Mouse (Mus musculus) embryonic fibroblast, embryonic 13.5 days (primary cell): ENCODE measurements at regions not wholly inside any gene's neighbourhood (a gene's known extent, or its start where the extent isn't known, plus 50 kb on each side); places are given as distances from the start of the nearest gene placed in this dataset.

ENCODE experiments used
- H3K27ac ChIP-seq: 2 replicates; pipeline ENCODE4 v1.5.1; 2012; ENCODE audit warnings: low read length, control low read depth, inconsistent platforms; ENCODE audit not compliant: insufficient read depth
- H3K4me1 ChIP-seq: 2 replicates; pipeline ENCODE4 v1.6.1; 2011; ENCODE audit warnings: low read length; ENCODE audit not compliant: control insufficient read depth, insufficient read depth
- H3K4me3 ChIP-seq: 2 replicates; pipeline ENCODE4 v1.5.1; 2011; ENCODE audit warnings: mild to moderate bottlenecking, control low read depth, low read length; ENCODE audit not compliant: insufficient read depth
- CTCF ChIP-seq: IDR thresholded peaks from 2 replicates; pipeline ENCODE4 v1.5.1; 2011; ENCODE audit warnings: mild to moderate bottlenecking, control low read depth, low read length, moderate library complexity, borderline replicate concordance; ENCODE audit not compliant: insufficient read depth
- POLR2A ChIP-seq: IDR thresholded peaks from 2 replicates; pipeline ENCODE4 v1.6.1; 2011; ENCODE audit warnings: low read depth, mild to moderate bottlenecking, control low read depth, low read length, moderate library complexity

GRCm38 (mm10) chr3:137552472-137553336 lies 68.7 kb upstream of the Ddit4l start:
- peaks cover 8% of the 10 kb centered on the region; the same call in 1 of the 2 replicates for H3K4me1 ChIP-seq
- no peak overlapping the region for H3K4me3 ChIP-seq
- TF ChIP-seq POLR2A (no peak), CTCF (no peak)
- H3K27ac ChIP-seq = peak overlapping the region; percentile 83

- no peak overlapping the region for H3K4me3 ChIP-seq
- H3K27ac ChIP-seq = peak overlapping the region; percentile 51; the same call in 1 of the 2 replicates
- TF ChIP-seq CTCF = no peak
- TF ChIP-seq POLR2A = no peak
- no peaks in the 10 kb centered on the region; the same call in 1 of the 2 replicates for H3K4me1 ChIP-seq
These were observed 60.5 kb upstream of the Ddit4l start for GRCm38 (mm10) chr3:137560851-137561449.

GRCm38 (mm10) chr3:137561986-137562385 lies 59.4 kb upstream of the Ddit4l start:
- H3K4me1 ChIP-seq = no peaks in the 10 kb centered on the region; the same call in 1 of the 2 replicates
- H3K4me3 ChIP-seq = no peak overlapping the region
- no peak overlapping the region for H3K27ac ChIP-seq
- TF ChIP-seq POLR2A = no peak
- no peak for TF ChIP-seq CTCF

- Histone ChIP-seq H3K27ac (no peak overlapping the region), H3K4me1 (no peaks in the 10 kb centered on the region; the same call in 1 of the 2 replicates), H3K4me3 (no peak overlapping the region)
- no peak for TF ChIP-seq CTCF
- no peak for TF ChIP-seq POLR2A
These were observed 57.8 kb upstream of the Ddit4l start for GRCm38 (mm10) chr3:137563541-137564080.

GRCm38 (mm10) chr3:137564282-137564681 lies 57.1 kb upstream of the Ddit4l start:
- Histone ChIP-seq H3K27ac (no peak overlapping the region), H3K4me1 (no peaks in the 10 kb centered on the region; the same call in 1 of the 2 replicates), H3K4me3 (no peak overlapping the region)
- TF ChIP-seq POLR2A (no peak), CTCF (no peak)

- TF ChIP-seq CTCF = no peak
- no peak for TF ChIP-seq POLR2A
- no peak overlapping the region for H3K4me3 ChIP-seq
- H3K4me1 ChIP-seq = peaks cover 3% of the 10 kb centered on the region; the same call in 1 of the 2 replicates
- no peak overlapping the region for H3K27ac ChIP-seq
These were observed 52.7 kb upstream of the Ddit4l start for GRCm38 (mm10) chr3:137568580-137569313.
